Comparison of ENCODE assay signal across 1 mouse cellular context in genomic region chr10:128237807-128238480, GRCm38 (mm10).
TF ChIP-seq lines count a peak whose summit lies in the region.

No protein-coding gene starts in this region.

TF ChIP-seq in MEL, 35 proteins besides CTCF, POLR2A, EP300 and RAD21 (continued from another document):
- no peak for TF ChIP-seq NRF1 (IDR thresholded peaks at IDR 0.05; ENCODE audit: insufficient read depth, low read depth, low read length, poor library complexity, severe bottlenecking)
- no peak for TF ChIP-seq SMC3 (IDR thresholded peaks at IDR 0.05; ENCODE audit: low read depth, low read length)
- TF ChIP-seq ELF1 (IDR thresholded peaks at IDR 0.05; ENCODE audit: low read depth, low read length) = no peak
- 0 out of 2 replicates have a peak, but pooled peaks have one; percentile 29 for TF ChIP-seq TCF12 (IDR thresholded peaks at IDR 0.05; ENCODE audit: low read depth, low read length)
- no peak for TF ChIP-seq CHD2 (IDR thresholded peaks at IDR 0.05; ENCODE audit: low read length)
- TF ChIP-seq GATA1 (IDR thresholded peaks at IDR 0.05; ENCODE audit: low read depth, low read length) = no peak
- no peak for TF ChIP-seq JUND (IDR thresholded peaks at IDR 0.05; ENCODE audit: low read depth, low read length)
- no peak for TF ChIP-seq GABPA (IDR thresholded peaks at IDR 0.05; ENCODE audit: low read depth, low read length)
- no peak for TF ChIP-seq USF2 (IDR thresholded peaks at IDR 0.05; ENCODE audit: borderline replicate concordance in 1 of 2, insufficient read depth in 1 of 2, low read depth in 1 of 2, low read length in 2 of 2)
- 0 out of 2 replicates have a peak, but pooled peaks have one; percentile 8 for TF ChIP-seq RCOR1 (IDR thresholded peaks at IDR 0.05; ENCODE audit: low read depth, low read length)
- no peak for TF ChIP-seq UBTF (IDR thresholded peaks at IDR 0.05; ENCODE audit: borderline replicate concordance, insufficient read depth, low read depth, low read length)
- no peak for TF ChIP-seq KAT2A (conservative IDR thresholded peaks at IDR 0.05; ENCODE audit: low read depth, low read length)
